Mouse (Mus musculus) bone marrow, adult 2 months (tissue): Measurements from ENCODE around the gene Fmnl3.

ENCODE experiments used
- CTCF ChIP-seq: fragments of 200-500 bp; IDR thresholded peaks from 2 replicates; pipeline ENCODE4 v1.5.1; 2011; ENCODE audit warnings: low read length, control low read depth; ENCODE audit not compliant: control insufficient read depth, insufficient read depth
- POLR2A ChIP-seq: fragments of 200-500 bp; IDR thresholded peaks from 2 replicates; pipeline ENCODE4 v1.6.1; 2011; ENCODE audit warnings: low read depth, mild to moderate bottlenecking, control low read depth, low read length, borderline replicate concordance; ENCODE audit not compliant: control insufficient read depth

GRCm38 (mm10) chr15:99352306-99352705 is 18.0 kb downstream of the Fmnl3 start:
- TF ChIP-seq CTCF (no peak), POLR2A (no peak)
